Mouse (Mus musculus): Measurements from ENCODE around the gene Ctla4. TPM values are rescaled to one million over a fixed set of nuclear protein-coding genes. Genes with fewer than 3 reads are reported as not detected.

Ctla4 gene
- polyA plus RNA-seq, 1 experiment from 2014 or later, result not detected

- H3K4me1 ChIP-seq (ENCODE audit: control insufficient read depth, insufficient read depth, low read length), result peaks cover 2% of the 10 kb centered on the region; the same call in 1 of the 2 replicates
- H3K36me3 ChIP-seq (ENCODE audit: control insufficient read depth, insufficient read depth, low read length), result no peaks in the 10 kb centered on the region
- no peak overlapping the region for H3K4me3 ChIP-seq (ENCODE audit: low read depth, low read length)
- WGBS, result 94% methylated on average over 9 of the region's 9 CpGs
- no peaks in the 10 kb centered on the region for H3K9me3 ChIP-seq (replicated peaks; ENCODE audit: control insufficient read depth, low read length, poor library complexity, severe bottlenecking)
- H3K9ac ChIP-seq (ENCODE audit: low read depth, low read length), result no peak overlapping the region
- H3K4me2 ChIP-seq (ENCODE audit: low read length), result no peak overlapping the region
- no peak overlapping the region for H3K27ac ChIP-seq (ENCODE audit: low read length)
- no peak for ATAC-seq
- no peaks in the 10 kb centered on the region for H3K27me3 ChIP-seq (ENCODE audit: control insufficient read depth, insufficient read depth, low read depth, low read length)
Observed at GRCm38 (mm10) chr1:60908751-60909161, 22.0 kb downstream of the Ctla4 start.

- Histone ChIP-seq H3K4me1 (ENCODE audit: control insufficient read depth, insufficient read depth, low read length) (peaks cover 2% of the 10 kb centered on the region; the same call in 1 of the 2 replicates), H3K9me3 (replicated peaks; ENCODE audit: control insufficient read depth, low read length, poor library complexity, severe bottlenecking) (no peaks in the 10 kb centered on the region), H3K27ac (ENCODE audit: low read length) (no peak overlapping the region), H3K4me3 (ENCODE audit: low read depth, low read length) (no peak overlapping the region), H3K27me3 (ENCODE audit: control insufficient read depth, insufficient read depth, low read depth, low read length) (no peaks in the 10 kb centered on the region), H3K36me3 (ENCODE audit: control insufficient read depth, insufficient read depth, low read length) (no peaks in the 10 kb centered on the region), H3K9ac (ENCODE audit: low read depth, low read length) (no peak overlapping the region), H3K4me2 (ENCODE audit: low read length) (no peak overlapping the region)
- WGBS, result 71% methylated on average over 1 of the region's 1 CpGs
- no peak for ATAC-seq
Observed at GRCm38 (mm10) chr1:60909746-60910145, 22.9 kb downstream of the Ctla4 start.

DNA sequence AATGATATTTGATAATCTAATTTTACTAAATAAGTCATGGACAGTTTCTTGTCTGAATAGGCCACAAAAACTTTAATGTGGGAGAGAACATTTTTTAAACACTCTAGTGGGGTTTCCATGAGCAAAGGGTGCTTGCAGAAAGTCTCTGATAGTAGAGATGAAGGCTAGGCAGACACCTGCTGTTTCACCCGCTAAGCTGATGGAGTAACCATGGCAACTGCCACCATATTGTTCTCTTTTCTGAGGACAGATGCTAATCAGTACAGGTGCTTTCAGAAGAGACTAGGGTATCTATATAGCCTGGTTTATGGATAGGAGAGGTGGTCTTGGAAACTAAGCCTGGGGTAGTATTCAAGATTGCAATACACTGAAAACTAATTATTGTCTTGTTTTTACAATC is 24.0 kb downstream of the Ctla4 start:
- Histone ChIP-seq H3K27me3 (ENCODE audit: control insufficient read depth, insufficient read depth, low read depth, low read length) (no peaks in the 10 kb centered on the region), H3K4me1 (ENCODE audit: control insufficient read depth, insufficient read depth, low read length) (peaks cover 2% of the 10 kb centered on the region; the same call in 1 of the 2 replicates), H3K9me3 (replicated peaks; ENCODE audit: control insufficient read depth, low read length, poor library complexity, severe bottlenecking) (no peaks in the 10 kb centered on the region), H3K4me3 (ENCODE audit: low read depth, low read length) (no peak overlapping the region), H3K4me2 (ENCODE audit: low read length) (no peak overlapping the region), H3K36me3 (ENCODE audit: control insufficient read depth, insufficient read depth, low read length) (no peaks in the 10 kb centered on the region), H3K9ac (ENCODE audit: low read depth, low read length) (no peak overlapping the region), H3K27ac (ENCODE audit: low read length) (no peak overlapping the region)
- no peak for ATAC-seq
- whole genome bisulfite sequencing, result 13% methylated on average over 1 of the region's 1 CpGs

DNA sequence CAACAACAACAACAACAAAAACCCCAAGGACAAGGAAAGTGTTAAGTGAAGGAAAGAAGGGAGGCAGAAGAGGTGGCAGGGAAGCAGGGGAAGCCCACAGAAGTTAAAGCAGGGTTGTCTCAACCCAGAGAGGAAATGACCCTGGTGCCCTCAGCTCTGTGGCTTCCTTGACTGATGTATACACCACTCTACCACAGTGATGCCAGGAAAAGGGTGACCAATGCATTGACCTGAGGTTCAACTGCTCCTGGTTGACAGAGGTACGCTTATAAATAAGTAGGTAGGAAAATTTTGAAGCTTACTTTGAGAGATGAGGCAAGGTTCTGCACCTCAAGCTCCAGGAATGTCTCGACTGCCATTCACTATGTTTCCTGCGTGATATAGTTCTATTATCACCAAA is 24.8 kb downstream of the Ctla4 start:
- H3K4me1 ChIP-seq (ENCODE audit: control insufficient read depth, insufficient read depth, low read length), result peaks cover 2% of the 10 kb centered on the region; the same call in 1 of the 2 replicates
- no peak overlapping the region for H3K4me2 ChIP-seq (ENCODE audit: low read length)
- no peak overlapping the region for H3K9ac ChIP-seq (ENCODE audit: low read depth, low read length)
- no peak overlapping the region for H3K4me3 ChIP-seq (ENCODE audit: low read depth, low read length)
- ATAC-seq, result no peak
- no peak overlapping the region for H3K27ac ChIP-seq (ENCODE audit: low read length)
- 89% methylated on average over 3 of the region's 3 CpGs for WGBS
- H3K27me3 ChIP-seq (ENCODE audit: control insufficient read depth, insufficient read depth, low read depth, low read length), result no peaks in the 10 kb centered on the region
- no peaks in the 10 kb centered on the region for H3K9me3 ChIP-seq (replicated peaks; ENCODE audit: control insufficient read depth, low read length, poor library complexity, severe bottlenecking)
- H3K36me3 ChIP-seq (ENCODE audit: control insufficient read depth, insufficient read depth, low read length), result no peaks in the 10 kb centered on the region

GRCm38 (mm10) chr1:60913305-60913704 is 26.5 kb downstream of the Ctla4 start:
- H3K4me2 ChIP-seq (ENCODE audit: low read length), result no peak overlapping the region
- no peak overlapping the region for H3K4me3 ChIP-seq (ENCODE audit: low read depth, low read length)
- no peak overlapping the region for H3K27ac ChIP-seq (ENCODE audit: low read length)
- H3K36me3 ChIP-seq (ENCODE audit: control insufficient read depth, insufficient read depth, low read length), result no peaks in the 10 kb centered on the region
- H3K4me1 ChIP-seq (ENCODE audit: control insufficient read depth, insufficient read depth, low read length), result peaks cover 2% of the 10 kb centered on the region; the same call in 1 of the 2 replicates
- H3K9me3 ChIP-seq (replicated peaks; ENCODE audit: control insufficient read depth, low read length, poor library complexity, severe bottlenecking), result no peaks in the 10 kb centered on the region
- 92% methylated on average over 4 of the region's 4 CpGs for WGBS
- H3K9ac ChIP-seq (ENCODE audit: low read depth, low read length), result no peak overlapping the region
- H3K27me3 ChIP-seq (ENCODE audit: control insufficient read depth, insufficient read depth, low read depth, low read length), result no peaks in the 10 kb centered on the region
- no peak for ATAC-seq

GRCm38 (mm10) chr1:60916281-60916781 is 29.5 kb downstream of the Ctla4 start:
- no peak overlapping the region for H3K4me2 ChIP-seq (ENCODE audit: low read length)
- no peak for ATAC-seq
- H3K27ac ChIP-seq (ENCODE audit: low read length), result no peak overlapping the region
- H3K27me3 ChIP-seq (ENCODE audit: control insufficient read depth, insufficient read depth, low read depth, low read length), result no peaks in the 10 kb centered on the region
- no peaks in the 10 kb centered on the region for H3K9me3 ChIP-seq (replicated peaks; ENCODE audit: control insufficient read depth, low read length, poor library complexity, severe bottlenecking)
- no peak overlapping the region for H3K9ac ChIP-seq (ENCODE audit: low read depth, low read length)
- H3K36me3 ChIP-seq (ENCODE audit: control insufficient read depth, insufficient read depth, low read length), result no peaks in the 10 kb centered on the region
- H3K4me3 ChIP-seq (ENCODE audit: low read depth, low read length), result no peak overlapping the region
- peaks cover 8% of the 10 kb centered on the region for H3K4me1 ChIP-seq (ENCODE audit: control insufficient read depth, insufficient read depth, low read length)
- 83% methylated on average over 10 of the region's 10 CpGs for WGBS

DNA sequence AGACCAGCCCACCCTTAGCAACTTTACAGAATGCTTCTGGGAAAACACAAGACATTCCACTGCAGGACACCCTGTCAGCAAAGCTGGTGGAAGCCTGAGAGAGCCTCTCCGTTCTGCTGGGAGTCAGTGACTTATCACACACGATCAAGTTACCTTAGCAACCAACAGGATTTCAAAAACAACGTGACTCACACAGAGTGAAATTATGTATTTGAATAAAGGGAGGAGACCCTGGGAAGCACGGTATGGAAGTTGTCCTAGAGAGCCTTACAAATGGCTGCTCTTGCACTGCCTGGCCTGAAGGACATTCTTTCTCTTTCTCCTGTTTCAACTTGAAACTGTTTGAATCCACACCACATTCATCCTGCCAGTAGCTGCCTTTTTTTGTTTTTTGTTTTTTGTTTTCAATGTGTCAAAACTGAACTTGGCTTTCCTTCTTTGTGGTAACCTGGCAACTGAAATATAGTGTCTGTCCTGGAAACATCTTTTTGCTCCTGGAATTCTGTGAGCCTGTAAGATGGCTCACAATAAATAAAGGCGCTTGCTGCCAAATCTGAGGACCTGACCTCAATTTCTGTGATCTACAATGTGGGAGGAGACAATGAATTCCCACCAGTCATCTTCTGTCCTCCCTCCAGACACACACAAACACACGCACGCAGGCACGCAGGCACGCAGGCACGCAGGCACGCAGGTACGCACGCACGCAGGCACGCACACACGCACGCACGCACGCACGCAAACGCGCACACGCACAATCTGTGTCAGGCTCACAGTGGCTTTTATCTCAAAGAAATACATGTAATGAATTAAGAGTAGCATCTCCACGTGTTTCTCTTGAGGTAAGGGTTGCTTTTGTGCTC is 33.9 kb downstream of the Ctla4 start:
- Histone ChIP-seq H3K4me2 (ENCODE audit: low read length) (no peak overlapping the region), H3K9me3 (replicated peaks; ENCODE audit: control insufficient read depth, low read length, poor library complexity, severe bottlenecking) (no peaks in the 10 kb centered on the region), H3K27ac (ENCODE audit: low read length) (no peak overlapping the region; the same call in 1 of the 2 replicates), H3K36me3 (ENCODE audit: control insufficient read depth, insufficient read depth, low read length) (no peaks in the 10 kb centered on the region), H3K4me1 (ENCODE audit: control insufficient read depth, insufficient read depth, low read length) (peaks cover 8% of the 10 kb centered on the region), H3K9ac (ENCODE audit: low read depth, low read length) (no peak overlapping the region), H3K27me3 (ENCODE audit: control insufficient read depth, insufficient read depth, low read depth, low read length) (no peaks in the 10 kb centered on the region), H3K4me3 (ENCODE audit: low read depth, low read length) (no peak overlapping the region)
- ATAC-seq, result peak; percentile 67
- WGBS, result 75% methylated on average over 24 of the region's 24 CpGs

DNA sequence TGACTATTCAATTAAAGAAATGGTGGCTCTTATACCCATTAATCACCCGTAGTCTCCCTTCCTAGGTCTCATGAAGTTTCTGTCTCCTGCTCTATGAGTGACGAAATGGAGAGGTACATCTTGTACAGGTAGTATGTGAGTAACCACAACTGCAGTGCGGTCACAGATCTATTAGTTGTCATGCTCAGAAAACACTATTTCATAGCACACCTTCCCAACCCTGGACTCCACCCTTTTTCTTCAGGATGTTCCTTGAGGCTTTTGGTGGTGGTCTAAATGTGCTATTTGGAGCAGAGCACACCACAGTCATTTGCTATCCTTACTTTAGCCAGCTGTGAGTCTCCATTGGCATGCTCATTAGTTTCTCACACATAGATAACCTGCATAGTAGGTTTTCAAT is 42.2 kb downstream of the Ctla4 start:
- Histone ChIP-seq H3K4me2 (ENCODE audit: low read length) (no peak overlapping the region), H3K36me3 (ENCODE audit: control insufficient read depth, insufficient read depth, low read length) (no peaks in the 10 kb centered on the region), H3K4me1 (ENCODE audit: control insufficient read depth, insufficient read depth, low read length) (no peaks in the 10 kb centered on the region), H3K27ac (ENCODE audit: low read length) (no peak overlapping the region), H3K9ac (ENCODE audit: low read depth, low read length) (no peak overlapping the region), H3K9me3 (replicated peaks; ENCODE audit: control insufficient read depth, low read length, poor library complexity, severe bottlenecking) (no peaks in the 10 kb centered on the region), H3K4me3 (ENCODE audit: low read depth, low read length) (no peak overlapping the region), H3K27me3 (ENCODE audit: control insufficient read depth, insufficient read depth, low read depth, low read length) (no peaks in the 10 kb centered on the region)
- no peak for ATAC-seq
- 98% methylated on average over 3 of the region's 3 CpGs for WGBS

DNA sequence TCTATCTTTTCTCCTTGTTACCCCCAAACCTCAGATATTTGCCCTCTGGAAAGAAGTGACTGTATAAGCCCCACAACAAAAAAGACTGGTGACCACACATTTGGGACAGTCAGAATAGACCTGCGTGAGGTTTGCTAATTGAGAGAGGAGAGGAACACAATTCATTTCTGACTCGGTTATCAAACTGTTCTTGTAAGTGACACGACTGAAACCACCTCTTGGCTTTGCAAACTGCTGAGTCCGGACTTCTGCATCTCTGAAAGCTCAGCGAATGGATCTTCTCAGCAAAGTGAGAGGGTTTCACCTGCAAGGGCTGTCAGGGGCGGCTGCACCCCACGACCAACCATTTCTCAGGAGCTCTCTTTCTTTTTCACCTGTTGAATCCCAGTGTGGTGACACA is 43.6 kb downstream of the Ctla4 start:
- Histone ChIP-seq H3K27ac (ENCODE audit: low read length) (no peak overlapping the region), H3K9me3 (replicated peaks; ENCODE audit: control insufficient read depth, low read length, poor library complexity, severe bottlenecking) (no peaks in the 10 kb centered on the region), H3K9ac (ENCODE audit: low read depth, low read length) (no peak overlapping the region), H3K4me1 (ENCODE audit: control insufficient read depth, insufficient read depth, low read length) (no peaks in the 10 kb centered on the region), H3K4me3 (ENCODE audit: low read depth, low read length) (no peak overlapping the region), H3K4me2 (ENCODE audit: low read length) (no peak overlapping the region), H3K27me3 (ENCODE audit: control insufficient read depth, insufficient read depth, low read depth, low read length) (no peaks in the 10 kb centered on the region), H3K36me3 (ENCODE audit: control insufficient read depth, insufficient read depth, low read length) (no peaks in the 10 kb centered on the region)
- no peak for ATAC-seq
- 90% methylated on average over 7 of the region's 7 CpGs for WGBS
